Mouse (Mus musculus) left cerebral cortex, adult 6 months (tissue): ENCODE measurements around the gene Tcstv1. TPM values are rescaled to one million over a fixed set of nuclear protein-coding genes. Genes with fewer than 3 reads are reported as not detected.

Experiments
- long read RNA-seq, 2 experiments: library from polyadenylated mRNA; unstranded; transcript quantifications; one replicate each; pipeline ENCODE4 v2.0.0; 2019 to 2020
- polyA plus RNA-seq: library from polyadenylated mRNA; unstranded; fragments of <200 nt; fragmentation: Nextera tagmentation; gene quantifications from 2 replicates; pipeline ENCODE4 v1.2.3, GENCODE M21; 2021

The Tcstv1 gene
- polyA plus RNA-seq: not detected in 2 replicates
- long read RNA-seq, experiment 1: 0 reads
- long read RNA-seq, experiment 2: 0 reads

DNA sequence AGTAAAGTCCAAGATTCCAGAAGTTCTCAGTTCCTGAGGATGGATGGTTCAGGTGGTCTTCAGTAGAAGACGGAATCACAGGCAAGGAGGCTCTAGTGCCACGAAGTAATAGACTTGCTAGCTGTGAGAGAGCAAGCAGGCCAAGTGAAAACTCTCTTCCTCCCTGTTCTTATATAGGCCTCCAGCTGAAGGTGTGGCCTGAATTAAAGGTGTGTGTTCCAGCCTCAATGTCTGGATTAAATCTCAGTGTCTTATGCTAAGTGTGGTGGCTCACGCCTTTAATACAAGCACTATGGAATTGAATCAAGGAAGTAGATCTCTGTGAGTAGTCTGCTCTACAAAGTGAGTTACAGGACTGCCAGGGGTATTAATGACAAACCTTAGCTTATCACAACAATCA, at the start of gene Tcstv1:
TSS of gene Tcstv1 (minus strand) at position 101 of the 400 bp plus-strand sequence.

DNA sequence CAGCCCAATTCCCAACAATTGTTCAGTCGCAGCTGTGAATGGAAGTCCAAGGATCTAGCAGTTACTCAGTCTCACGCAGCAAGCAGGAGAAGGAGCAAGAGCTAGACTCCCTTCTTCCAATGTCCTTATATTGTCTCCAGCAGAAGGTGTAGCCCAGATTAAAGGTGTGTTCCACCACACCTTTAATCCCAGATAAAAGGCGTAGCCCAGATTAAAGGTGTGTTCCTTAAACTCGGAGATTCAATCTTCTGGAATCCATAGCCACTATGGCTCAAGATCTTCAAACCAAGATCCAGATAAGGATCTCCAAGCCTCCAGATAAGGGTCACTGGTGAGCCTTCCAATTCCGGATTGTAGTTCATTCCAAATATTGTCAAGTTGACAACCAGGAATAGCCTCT, 34.6 kb upstream of the Tcstv1 start, which contains the start of gene Gm21761:
TSS of gene Gm21761 (minus strand) at position 101 of the 400 bp plus-strand sequence.

Other genes starting within 250 kb of the Tcstv1 start
- 176 and 180 TPM in 2 replicates for gene Hmgcs1, start 204.4 kb downstream of the Tcstv1 start, polyA plus RNA-seq
- 9.2 and 12.5 TPM in 2 replicates for gene Nim1k, start 138.9 kb downstream of the Tcstv1 start, polyA plus RNA-seq
- gene Zfp131, start 103.9 kb downstream of the Tcstv1 start, polyA plus RNA-seq: 22.3 and 39.3 TPM in 2 replicates
- not detected in 2 replicates for gene AF067063, start 64.6 kb downstream of the Tcstv1 start, polyA plus RNA-seq
- gene D13Ertd608e, start 58.8 kb downstream of the Tcstv1 start, polyA plus RNA-seq: not detected in 2 replicates
- gene Gm21761, start 34.5 kb upstream of the Tcstv1 start, polyA plus RNA-seq: not detected in 2 replicates
- gene B020031M17Rik, start 56.0 kb upstream of the Tcstv1 start, polyA plus RNA-seq: not detected in 2 replicates
- gene Gm36079, start 132.2 kb upstream of the Tcstv1 start, polyA plus RNA-seq: not detected in 2 replicates
- not detected in 2 replicates for gene Gm21188, start 157.4 kb upstream of the Tcstv1 start, polyA plus RNA-seq
- not detected in 2 replicates for gene Gm20767, start 245.5 kb upstream of the Tcstv1 start, polyA plus RNA-seq